Mouse (Mus musculus) CH12.LX (cell line): ENCODE measurements around the gene Hprt.

Experiments used
- CHD2 ChIP-seq: IDR thresholded peaks from 2 replicates; pipeline ENCODE4 v1.6.1; 2011; ENCODE audit warnings: low read length, improper control_type of control experiment
- CTCF ChIP-seq, 2 experiments: IDR thresholded peaks in 1 of 2; conservative IDR thresholded peaks in 1 of 2; 2 replicates each; pipeline ENCODE4 v1.5.1; 2011 to 2012; ENCODE audit warnings: low read depth in 2 of 2, low read length in 2 of 2, improper control_type of control experiment in 1 of 2, inconsistent platforms in 1 of 2, mild to moderate bottlenecking in 1 of 2, moderate library complexity in 1 of 2
- E2F4 ChIP-seq: IDR thresholded peaks from 2 replicates; pipeline ENCODE4 v1.6.1; 2011; ENCODE audit warnings: low read depth, low read length, improper control_type of control experiment; ENCODE audit not compliant: insufficient replicate concordance
- ETS1 ChIP-seq: conservative IDR thresholded peaks from 2 replicates; pipeline ENCODE4 v1.6.1; 2012; ENCODE audit warnings: low read depth, mild to moderate bottlenecking, inconsistent platforms, low read length, improper control_type of control experiment, moderate library complexity
- JUND ChIP-seq: conservative IDR thresholded peaks from 2 replicates; pipeline ENCODE4 v1.6.1; 2011; ENCODE audit warnings: low read depth, low read length, improper control_type of control experiment
- MAX ChIP-seq: IDR thresholded peaks from 2 replicates; pipeline ENCODE4 v1.6.1; 2011; ENCODE audit warnings: low read length, improper control_type of control experiment
- MYC ChIP-seq: IDR thresholded peaks from 2 replicates; pipeline ENCODE4 v1.6.1; 2011; ENCODE audit warnings: low read depth, mild to moderate bottlenecking, improper control_type of control experiment, low read length
- NRF1 ChIP-seq: IDR thresholded peaks from 2 replicates; pipeline ENCODE4 v1.6.1; 2014; ENCODE audit warnings: low read depth, mild to moderate bottlenecking, inconsistent platforms, low read length, improper control_type of control experiment, moderate library complexity
- POLR2A ChIP-seq: IDR thresholded peaks from 2 replicates; pipeline ENCODE4 v1.6.1; 2011; ENCODE audit warnings: low read depth, mild to moderate bottlenecking, improper control_type of control experiment, low read length
- RAD21 ChIP-seq: IDR thresholded peaks from 2 replicates; pipeline ENCODE4 v1.6.1; 2011; ENCODE audit warnings: low read depth, mild to moderate bottlenecking, low read length, improper control_type of control experiment, moderate library complexity
- TCF12 ChIP-seq: IDR thresholded peaks from 2 replicates; pipeline ENCODE4 v1.6.1; 2014; ENCODE audit warnings: low read depth, mild to moderate bottlenecking, inconsistent platforms, low read length, improper control_type of control experiment
- USF1 ChIP-seq: IDR thresholded peaks from 2 replicates; pipeline ENCODE4 v1.6.1; 2014; ENCODE audit warnings: low read depth, mild to moderate bottlenecking, inconsistent platforms, low read length, improper control_type of control experiment
- ZKSCAN1 ChIP-seq: IDR thresholded peaks from 2 replicates; pipeline ENCODE4 v1.6.1; 2012; ENCODE audit warnings: low read depth, inconsistent platforms, low read length, improper control_type of control experiment, borderline replicate concordance
- ZMIZ1 ChIP-seq: IDR thresholded peaks from 2 replicates; pipeline ENCODE4 v1.6.1; 2012; ENCODE audit warnings: low read depth, mild to moderate bottlenecking, inconsistent platforms, low read length, improper control_type of control experiment

GRCm38 (mm10) chrX:52945509-52945908, 42.4 kb upstream of the Hprt start:
- no peak for TF ChIP-seq POLR2A
- TF ChIP-seq USF1 = no peak
- no peak for TF ChIP-seq NRF1
- no peak for TF ChIP-seq CTCF (conservative IDR thresholded peaks at IDR 0.05 in 1 of 2, IDR thresholded peaks at IDR 0.05 in 1 of 2; ENCODE audit: low read depth in 2 of 2, low read length in 2 of 2)
- no peak for TF ChIP-seq MYC
- TF ChIP-seq CHD2 = no peak
- TF ChIP-seq TCF12 = no peak
- no peak for TF ChIP-seq JUND
- TF ChIP-seq ZKSCAN1 = no peak
- no peak for TF ChIP-seq MAX
- TF ChIP-seq ZMIZ1 = no peak
- no peak for TF ChIP-seq ETS1
- no peak for TF ChIP-seq E2F4
- TF ChIP-seq RAD21 = no peak
